Mouse (Mus musculus): ENCODE results near the gene Olfr288.

The Olfr288 gene

DNA sequence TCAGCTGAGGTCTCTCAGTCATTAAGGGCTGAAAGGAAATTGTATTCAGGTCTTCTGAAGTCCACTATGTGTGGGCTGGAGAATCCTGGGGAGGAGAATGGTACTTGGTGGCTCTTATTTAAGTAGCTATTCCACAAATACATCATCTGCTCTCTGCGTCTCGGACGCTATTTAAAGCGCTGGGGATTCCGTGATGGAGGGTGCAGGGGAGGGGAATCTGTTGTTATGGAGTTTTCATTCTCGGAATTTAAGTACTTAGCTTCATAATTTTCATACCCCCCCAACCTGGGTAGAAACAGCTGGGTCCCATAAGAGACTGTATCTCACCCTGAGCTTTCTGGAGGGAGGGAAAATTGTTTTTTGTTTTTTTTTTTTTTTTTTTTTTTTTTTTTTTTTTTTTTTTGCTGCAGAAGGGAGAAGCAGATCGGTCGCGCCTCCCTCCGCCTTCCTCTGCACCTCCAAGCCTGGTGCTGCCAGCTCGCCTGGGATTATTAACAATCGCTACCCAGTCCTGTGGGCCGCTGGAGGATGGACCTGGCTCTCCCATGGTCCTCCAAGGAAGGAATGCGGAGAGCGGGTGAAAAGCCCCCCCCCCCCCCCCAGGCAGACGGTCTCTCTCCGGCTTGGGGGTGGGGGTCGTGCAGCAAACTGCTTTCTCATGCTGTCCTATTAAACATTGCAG, 28.2 kb downstream of the Olfr288 start, which contains the start of gene Ccdc184:
Gene Ccdc184 (plus strand): TSS at position 196 of the 682 bp plus-strand sequence.
- no peak for DNase-seq (ENCODE audit: low spot score)

DNA sequence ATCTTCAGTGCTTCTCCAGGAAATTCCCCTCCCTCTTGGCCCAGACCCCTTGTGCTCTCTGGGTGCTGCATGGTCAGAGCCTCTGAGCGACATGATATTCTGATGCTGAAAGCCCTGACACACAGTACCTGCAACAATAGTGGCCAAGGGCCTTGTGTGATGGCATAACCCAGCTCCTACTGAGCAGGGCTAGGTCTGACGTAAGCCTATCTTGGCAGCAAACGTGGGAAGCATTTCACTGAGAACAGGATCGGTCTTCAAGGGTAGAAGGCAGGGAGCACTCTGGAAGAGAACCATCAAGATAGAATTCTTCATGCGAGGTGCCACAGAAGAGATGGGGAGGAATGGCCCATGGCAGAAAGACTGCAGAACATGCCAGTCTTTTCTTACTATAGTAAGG, 29.8 kb downstream of the Olfr288 start, which contains the start of gene Asb8:
Gene Asb8 (minus strand): TSS at position 101 of the 400 bp plus-strand sequence.
- no peak for DNase-seq (ENCODE audit: low spot score)

DNA sequence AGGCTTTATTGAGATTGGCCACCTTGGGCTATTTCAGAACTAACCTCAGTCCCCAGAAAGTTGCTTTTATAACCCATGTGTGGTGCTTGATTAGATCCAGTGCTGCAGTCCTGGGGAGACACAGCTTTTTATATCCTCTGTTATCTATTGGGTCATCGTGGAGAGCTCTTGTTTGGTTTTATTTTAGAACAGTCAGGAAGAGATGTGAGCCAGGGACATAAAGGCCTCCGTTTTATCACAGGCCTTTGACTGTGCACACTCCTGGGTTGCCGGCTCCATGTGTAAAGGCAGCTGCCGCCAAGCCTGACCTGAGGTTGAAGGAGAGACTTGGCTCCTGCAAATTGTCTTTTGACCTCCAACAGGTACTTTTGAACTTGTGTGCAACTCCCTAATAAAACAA, 32.8 kb downstream of the Olfr288 start:
- no peak for DNase-seq (ENCODE audit: low spot score)

DNA sequence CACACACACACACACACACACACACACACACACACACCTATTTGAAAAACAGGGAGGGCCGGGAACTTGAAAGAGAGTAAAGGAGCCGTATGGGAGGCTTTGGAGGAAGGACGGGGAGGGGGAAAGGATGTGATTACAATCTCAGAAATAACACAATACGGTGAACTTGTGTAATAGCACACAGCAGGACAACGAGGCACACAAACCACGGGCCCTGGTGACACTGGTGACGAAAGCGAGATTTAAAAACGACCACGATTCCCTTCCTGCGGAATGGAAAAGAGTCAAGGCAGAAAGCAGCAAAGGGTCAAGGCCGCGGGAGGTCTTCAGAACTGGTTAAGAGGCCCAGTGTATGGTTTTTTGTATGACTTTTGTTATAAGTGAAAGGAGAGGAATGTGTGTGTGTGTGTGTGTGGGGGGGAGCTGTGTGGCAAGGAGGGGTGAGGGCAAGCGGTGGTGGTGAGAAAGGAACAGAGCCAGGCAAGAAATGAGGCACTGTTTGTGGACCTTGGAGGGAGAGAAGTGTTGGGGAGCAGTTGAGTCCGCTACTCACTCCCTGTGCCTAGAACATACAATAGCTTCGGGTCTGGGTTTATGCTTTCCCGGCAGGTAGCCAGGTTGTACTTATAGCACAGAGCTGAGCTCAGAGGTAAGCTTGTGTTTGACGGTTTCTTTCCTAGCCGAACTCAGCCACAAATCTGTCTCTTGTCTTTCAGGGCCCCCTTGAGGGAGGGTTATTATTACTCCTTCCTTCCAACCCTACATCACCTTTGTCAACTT, 34.1 kb downstream of the Olfr288 start:
- DNase-seq (ENCODE audit: low spot score) = no peak

DNA sequence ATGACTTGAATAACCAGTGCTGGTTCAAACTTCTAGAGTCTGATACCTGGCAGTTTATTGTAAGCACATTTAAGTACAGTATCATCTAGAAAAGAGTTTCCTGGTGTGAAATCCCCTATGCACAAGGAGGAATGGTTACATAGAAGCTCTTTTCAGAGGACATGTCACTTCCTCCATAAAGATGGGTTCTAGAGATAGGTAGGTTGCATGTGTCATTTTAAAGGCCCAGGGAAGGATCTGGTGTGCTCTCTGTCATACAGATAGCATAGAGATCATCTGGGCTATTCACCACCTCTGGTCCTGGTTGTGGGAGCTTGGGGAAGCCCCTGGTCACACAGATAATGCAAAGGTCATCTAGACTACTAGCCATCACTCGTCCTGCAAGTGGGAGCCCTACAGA, 38.1 kb downstream of the Olfr288 start:
- DNase-seq (ENCODE audit: low spot score) = no peak

DNA sequence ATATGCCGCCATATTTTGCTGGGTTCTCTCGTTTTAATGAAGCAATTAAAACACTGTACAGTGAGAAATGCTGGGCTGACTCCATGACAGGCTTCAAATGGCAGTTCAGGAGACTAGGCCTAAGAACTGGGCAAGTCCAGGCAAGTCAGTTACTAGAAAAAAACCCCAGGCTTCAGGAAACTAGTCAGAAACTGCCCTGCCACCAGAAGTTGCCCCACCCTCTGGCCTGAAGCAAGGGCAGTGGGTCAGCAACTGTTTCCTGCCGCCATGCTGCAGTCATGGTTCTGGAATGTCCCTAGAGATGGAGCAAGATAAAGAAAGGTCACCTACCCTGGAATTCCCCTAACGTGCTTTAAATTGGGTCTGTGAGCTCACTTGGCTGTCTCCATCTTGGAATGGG, 39.4 kb downstream of the Olfr288 start:
- DNase-seq (ENCODE audit: low spot score) = no peak

DNA sequence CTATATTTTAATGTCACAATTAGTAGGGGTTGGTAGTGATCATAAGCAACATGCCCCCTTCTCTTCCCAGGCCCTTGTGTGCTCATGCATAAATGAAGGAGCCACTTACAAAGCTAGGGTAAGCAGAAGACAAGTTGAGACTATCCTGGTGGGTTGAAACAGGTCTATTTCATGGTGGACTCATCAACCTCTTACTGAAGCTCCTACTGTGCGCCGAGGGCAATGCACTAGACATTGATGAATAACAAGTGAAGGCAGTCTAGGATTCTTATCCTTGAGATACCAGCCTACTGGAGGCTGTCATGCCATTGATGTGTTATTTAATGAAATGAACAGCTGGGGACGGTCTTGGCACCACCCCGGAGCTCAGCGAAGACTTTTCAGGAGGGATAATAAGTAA, 40.1 kb downstream of the Olfr288 start:
- no peak for DNase-seq (ENCODE audit: low spot score)

DNA sequence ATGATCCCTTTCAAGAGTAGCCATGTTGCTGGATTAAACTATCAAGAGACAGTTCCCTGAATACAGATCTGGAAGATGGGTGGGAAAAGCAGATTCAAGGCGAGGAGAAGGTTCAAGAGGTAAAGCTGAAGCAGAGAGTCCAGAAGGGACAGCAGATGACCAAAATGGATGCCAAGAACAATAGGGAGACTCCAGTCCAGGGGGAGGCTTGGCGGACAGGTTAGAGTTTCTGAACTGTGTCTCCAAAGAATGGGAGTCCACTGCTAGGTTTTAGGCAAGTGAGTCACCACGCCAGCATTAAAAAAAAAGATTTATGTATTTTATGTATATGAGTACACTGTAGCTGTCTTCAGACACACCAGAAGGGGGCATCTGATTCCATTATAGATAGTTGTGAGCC, 40.7 kb downstream of the Olfr288 start:
- DNase-seq (ENCODE audit: low spot score) = no peak

DNA sequence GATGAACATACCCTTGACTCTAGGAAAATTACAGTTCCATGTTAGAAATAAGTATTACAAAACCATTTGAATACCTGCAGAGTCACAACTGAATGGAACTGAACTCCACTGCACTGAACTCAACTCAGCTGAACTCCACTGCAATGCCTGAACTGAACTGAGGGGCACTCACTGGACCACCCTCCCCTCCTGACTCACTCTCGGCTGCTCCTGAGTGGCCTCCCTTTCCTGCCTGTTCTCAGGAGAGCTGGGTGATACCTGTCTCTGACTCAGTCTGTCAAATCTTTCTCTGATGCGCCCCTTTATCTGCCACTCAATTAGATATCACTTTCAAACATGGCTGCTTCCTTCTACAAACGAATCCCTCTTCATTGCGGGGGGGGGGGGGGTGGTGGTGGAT, 41.2 kb downstream of the Olfr288 start:
- DNase-seq (ENCODE audit: low spot score) = no peak

DNA sequence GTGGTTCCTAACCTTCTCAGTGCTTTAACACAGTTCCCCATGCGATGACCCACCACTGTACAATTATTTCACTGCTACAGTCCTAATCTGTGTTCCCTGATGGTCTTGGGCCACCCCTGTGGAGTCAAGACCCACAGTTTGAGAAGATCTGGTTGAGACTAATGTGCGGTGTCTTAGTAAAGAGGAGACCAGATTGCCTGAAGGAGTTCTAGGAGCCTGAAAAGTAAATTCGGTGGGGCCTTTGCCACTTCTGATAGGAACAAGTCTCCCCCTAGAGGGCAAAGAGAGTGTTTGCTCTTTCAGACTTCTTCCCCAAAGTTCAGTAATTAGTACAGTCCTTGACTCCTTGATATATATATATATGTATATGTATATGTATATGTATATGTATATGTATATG, 41.7 kb downstream of the Olfr288 start:
- no peak for DNase-seq (ENCODE audit: low spot score)

DNA sequence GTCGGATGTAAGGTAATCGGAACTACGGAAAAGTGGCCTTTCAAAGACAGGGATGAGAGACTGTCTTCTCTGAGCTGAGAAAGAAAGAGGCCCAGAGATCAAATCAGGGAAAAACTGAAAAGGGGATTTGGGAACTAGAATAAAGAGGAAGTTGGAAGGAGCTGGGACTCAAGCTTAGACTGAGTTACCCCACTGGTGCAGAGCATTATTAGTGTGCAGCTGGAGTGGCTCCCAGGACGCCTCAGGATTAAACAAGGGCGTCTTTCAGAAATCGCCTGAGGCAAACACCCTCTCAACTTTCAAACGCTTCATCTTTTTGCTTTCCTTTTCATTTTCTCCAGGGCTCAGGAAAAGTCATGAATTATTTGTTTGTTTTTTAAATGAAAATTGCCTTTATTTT, 42.4 kb downstream of the Olfr288 start:
- no peak for DNase-seq (ENCODE audit: low spot score)

DNA sequence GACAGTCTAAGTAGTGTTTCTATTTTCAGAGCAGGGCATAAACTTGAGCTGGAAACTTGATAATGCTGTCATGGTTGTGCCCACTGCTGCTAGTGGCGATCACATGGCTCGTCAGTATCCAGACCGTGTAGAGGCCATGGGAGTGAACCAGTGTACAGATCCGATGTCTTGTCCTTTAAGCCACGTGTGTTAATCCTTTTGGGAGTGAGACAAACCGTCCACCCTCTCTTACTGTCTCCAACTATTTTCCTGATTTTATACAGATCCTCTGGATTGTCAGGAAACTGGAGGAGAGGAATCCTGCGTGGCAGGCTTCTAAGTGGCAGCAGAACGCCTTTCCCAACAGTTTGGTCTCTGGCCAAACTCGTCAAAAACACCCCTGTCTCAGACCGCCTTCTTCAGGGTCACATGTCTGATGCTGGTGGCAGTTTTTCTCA, 46.2 kb downstream of the Olfr288 start:
- DNase-seq (ENCODE audit: low spot score) = no peak

DNA sequence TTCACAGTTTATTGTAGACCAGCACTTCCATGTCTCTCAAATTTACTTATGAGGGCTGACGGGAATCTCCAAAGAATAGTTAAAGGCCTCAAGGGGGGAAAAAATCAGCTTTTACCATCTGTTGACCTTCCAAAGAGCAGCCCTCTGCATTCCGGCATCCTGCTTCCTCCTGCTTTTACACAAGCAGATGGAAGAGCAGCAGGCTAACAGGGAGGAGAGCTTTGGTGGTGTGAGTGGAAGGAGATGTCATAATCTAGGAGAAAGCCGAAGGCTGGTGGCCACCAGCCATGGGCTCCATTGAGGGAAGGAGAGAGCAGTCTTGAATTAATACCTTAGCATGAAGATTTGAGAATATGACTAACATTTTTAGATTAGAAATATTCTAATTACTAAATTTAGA, 47.0 kb downstream of the Olfr288 start:
- no peak for DNase-seq (ENCODE audit: low spot score)

DNA sequence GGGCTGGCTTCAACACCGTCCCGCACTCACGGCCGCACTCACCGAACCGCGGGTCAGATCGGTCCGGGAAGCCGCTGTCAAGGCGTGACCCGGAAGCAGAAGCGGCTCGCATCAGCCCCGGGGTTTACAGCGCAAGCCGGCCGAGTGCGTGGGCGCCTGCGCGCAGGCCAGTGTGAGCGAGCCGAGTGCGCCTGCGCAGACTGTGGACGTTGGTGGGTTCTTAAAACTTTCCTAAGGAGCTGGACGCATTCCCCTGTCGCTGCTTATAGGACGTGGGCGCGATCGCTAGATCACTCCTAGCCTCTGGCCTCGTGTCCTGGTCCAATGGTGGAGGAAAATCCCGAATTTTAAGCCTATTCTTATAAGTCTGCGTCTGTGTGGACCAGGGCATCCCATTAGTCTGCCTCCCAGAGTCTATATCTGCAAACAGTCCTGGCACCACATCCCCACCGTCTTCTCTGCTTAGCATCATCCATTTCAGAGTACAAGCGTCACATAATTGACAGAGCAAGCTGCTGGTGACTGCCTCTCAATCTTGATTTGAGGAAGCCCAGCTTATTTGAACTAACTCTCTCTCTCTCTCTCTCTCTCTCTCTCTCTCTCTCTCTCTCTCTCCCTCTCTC, 49.7 kb downstream of the Olfr288 start:
- peak; percentile 88 for DNase-seq (ENCODE audit: low spot score)

DNA sequence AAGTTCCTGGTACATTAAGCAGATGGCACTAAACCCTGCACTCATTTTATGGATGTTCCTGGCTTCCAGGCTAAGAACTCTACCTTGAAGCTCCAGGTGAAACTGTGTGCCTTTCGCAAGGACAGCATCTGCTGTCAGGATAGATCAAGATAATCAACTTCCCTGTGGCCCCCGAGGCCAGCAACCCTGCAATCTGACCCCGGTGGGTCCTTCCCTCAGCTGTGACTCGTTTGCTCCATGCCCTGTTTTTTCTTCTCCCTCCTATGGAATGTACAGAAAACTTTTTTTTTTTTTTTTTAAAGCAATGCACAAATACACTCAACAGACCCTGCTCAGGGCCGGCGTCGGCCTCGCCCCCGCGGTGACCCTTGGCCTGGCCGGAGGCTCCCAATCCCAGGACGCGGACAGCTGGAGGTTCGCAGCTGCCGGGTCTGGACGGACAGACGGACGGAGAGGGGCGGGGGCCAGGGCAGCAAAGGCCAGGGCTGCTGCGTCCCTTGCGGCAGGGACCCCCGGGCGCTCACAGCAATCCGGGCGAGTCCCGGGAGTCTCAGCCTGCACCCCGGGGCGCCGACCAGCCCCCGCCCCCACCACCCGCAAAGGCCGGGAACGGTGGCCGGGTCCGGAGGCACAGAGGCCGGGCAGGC, 50.4 kb downstream of the Olfr288 start:
- DNase-seq (ENCODE audit: low spot score) = no peak

DNA sequence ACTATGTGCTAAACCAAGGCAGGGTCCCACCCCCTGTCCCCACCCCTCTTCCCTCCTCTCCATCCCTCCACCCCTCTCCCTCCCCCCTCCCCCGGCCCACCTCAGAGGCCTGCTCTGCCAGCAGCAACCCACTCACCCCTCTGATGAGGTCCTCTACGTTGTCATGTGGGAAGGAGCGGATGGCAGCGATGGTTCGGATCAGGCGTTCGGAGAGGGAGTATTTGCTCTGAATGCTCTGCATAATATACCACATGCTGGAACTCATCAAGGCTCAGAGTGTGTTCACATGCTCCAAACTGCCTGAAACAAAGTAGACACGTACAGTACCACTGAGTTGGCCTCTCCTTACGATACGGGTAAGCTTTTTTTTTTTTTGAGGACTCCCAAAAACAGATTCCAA, 52.8 kb downstream of the Olfr288 start:
- DNase-seq (ENCODE audit: low spot score) = no peak

DNA sequence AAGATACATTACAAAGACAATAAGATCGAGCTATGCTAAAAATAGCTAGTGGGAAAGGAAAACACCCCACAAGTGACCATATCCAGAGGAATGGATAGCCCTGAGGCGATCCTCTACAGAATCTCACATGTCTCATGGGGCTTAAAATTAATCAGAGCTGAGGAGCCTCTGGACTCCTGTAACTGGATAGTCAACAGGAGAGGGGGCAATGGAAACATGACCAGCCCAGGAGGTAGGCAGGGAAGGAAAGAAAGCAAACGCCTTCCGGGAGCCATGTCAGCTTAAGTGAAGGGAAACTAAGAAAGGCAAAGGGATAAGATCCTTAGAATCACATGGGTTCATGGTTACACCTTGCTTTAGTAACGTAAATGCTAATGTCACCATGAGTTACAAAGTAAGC, 54.5 kb downstream of the Olfr288 start:
- no peak for DNase-seq (ENCODE audit: low spot score)

DNA sequence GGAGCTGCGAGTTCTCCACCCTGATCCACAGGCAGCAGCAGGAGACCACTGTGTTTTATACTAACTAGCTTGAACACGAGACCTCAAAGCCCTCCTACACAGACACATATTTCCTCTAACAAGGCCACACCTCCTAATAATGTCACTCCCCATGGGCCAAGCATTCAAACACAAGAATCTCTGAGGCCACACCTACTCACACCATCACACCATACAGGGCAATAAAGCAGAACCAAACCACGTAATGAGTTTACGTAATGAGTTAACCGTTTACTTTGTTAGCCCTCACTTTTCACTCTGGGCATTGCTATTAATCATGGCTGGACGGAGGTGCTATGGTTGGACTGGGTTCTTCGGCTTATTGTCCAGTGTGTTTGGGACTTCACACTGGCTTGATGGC, 55.6 kb downstream of the Olfr288 start:
- no peak for DNase-seq (ENCODE audit: low spot score)

DNA sequence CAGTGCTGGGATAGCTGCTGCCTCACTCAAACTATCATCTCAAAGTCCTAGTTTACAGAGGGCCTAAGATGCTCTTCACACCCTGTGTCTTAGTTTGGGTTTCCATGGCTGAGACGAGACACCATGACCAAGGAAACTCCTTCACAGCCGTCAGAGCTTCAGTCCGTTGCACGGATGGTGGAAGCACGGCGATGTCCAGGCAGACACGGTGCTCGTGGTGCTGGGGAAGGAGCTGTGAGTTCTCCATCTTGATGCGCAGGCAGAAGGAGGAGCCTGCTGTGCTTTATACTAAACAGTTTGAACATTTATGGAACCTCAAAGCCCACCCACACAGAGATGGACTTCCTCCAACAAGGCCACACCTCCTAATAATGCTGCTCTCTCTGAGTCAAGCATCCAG, 58.5 kb downstream of the Olfr288 start:
- DNase-seq (ENCODE audit: low spot score) = no peak

Data from left cerebral cortex, adult 11 months (tissue).